Mouse (Mus musculus): ENCODE data around the gene Lsamp.

The Lsamp gene

GRCm38 (mm10) chr16:41912584-41913193, 1928.5 kb downstream of the Lsamp start:
- peak; percentile 65 for DNase-seq (ENCODE audit: low read depth, low spot score)

GRCm38 (mm10) chr16:41913346-41913745, 1929.2 kb downstream of the Lsamp start:
- peak; percentile 59 for DNase-seq (ENCODE audit: low read depth, low spot score)

- peak; percentile 76 for DNase-seq (ENCODE audit: low read depth, low spot score)
Observed at GRCm38 (mm10) chr16:41916342-41916741, 1932.2 kb downstream of the Lsamp start.

- DNase-seq (ENCODE audit: low read depth, low spot score) = peak; percentile 37
Observed at GRCm38 (mm10) chr16:41917057-41917821, 1933.1 kb downstream of the Lsamp start.

- peak; percentile 87 for DNase-seq (ENCODE audit: low read depth, low spot score)
Observed at GRCm38 (mm10) chr16:41929546-41929945, 1945.4 kb downstream of the Lsamp start.

GRCm38 (mm10) chr16:41935701-41936100, 1951.5 kb downstream of the Lsamp start:
- peak; percentile 90 for DNase-seq (ENCODE audit: low read depth, low spot score)

- DNase-seq (ENCODE audit: low read depth, low spot score) = no peak
Observed at GRCm38 (mm10) chr16:41936908-41937595, 1952.9 kb downstream of the Lsamp start.

- DNase-seq (ENCODE audit: low read depth, low spot score) = no peak
Observed at GRCm38 (mm10) chr16:41937596-41937990, 1953.4 kb downstream of the Lsamp start.

GRCm38 (mm10) chr16:41938258-41938657, 1954.1 kb downstream of the Lsamp start:
- peak; percentile 94 for DNase-seq (ENCODE audit: low read depth, low spot score)

GRCm38 (mm10) chr16:41941591-41942315, 1957.6 kb downstream of the Lsamp start:
- DNase-seq (ENCODE audit: low read depth, low spot score) = peak; percentile 97

GRCm38 (mm10) chr16:41957811-41958210, 1973.7 kb downstream of the Lsamp start:
- peak; percentile 83 for DNase-seq (ENCODE audit: low read depth, low spot score)

GRCm38 (mm10) chr16:41965636-41966035, 1981.5 kb downstream of the Lsamp start:
- peak; percentile 65 for DNase-seq (ENCODE audit: low read depth, low spot score)

GRCm38 (mm10) chr16:41969215-41969614, 1985.1 kb downstream of the Lsamp start:
- peak; percentile 83 for DNase-seq (ENCODE audit: low read depth, low spot score)

- peak; percentile 47 for DNase-seq (ENCODE audit: low read depth, low spot score)
Observed at GRCm38 (mm10) chr16:41974866-41975719, 1990.9 kb downstream of the Lsamp start.

GRCm38 (mm10) chr16:41976897-41977296, 1992.7 kb downstream of the Lsamp start:
- peak; percentile 58 for DNase-seq (ENCODE audit: low read depth, low spot score)

- peak; percentile 88 for DNase-seq (ENCODE audit: low read depth, low spot score)
Observed at GRCm38 (mm10) chr16:41996956-41997355, 2012.8 kb downstream of the Lsamp start.

GRCm38 (mm10) chr16:42002925-42003324, 2018.8 kb downstream of the Lsamp start:
- peak; percentile 63 for DNase-seq (ENCODE audit: low read depth, low spot score)

- peak; percentile 61 for DNase-seq (ENCODE audit: low read depth, low spot score)
Observed at GRCm38 (mm10) chr16:42003506-42003905, 2019.3 kb downstream of the Lsamp start.

GRCm38 (mm10) chr16:42004166-42004565, 2020.0 kb downstream of the Lsamp start:
- DNase-seq (ENCODE audit: low read depth, low spot score) = peak; percentile 77

- peak; percentile 45 for DNase-seq (ENCODE audit: low read depth, low spot score)
Observed at GRCm38 (mm10) chr16:42014937-42015336, 2030.8 kb downstream of the Lsamp start.

GRCm38 (mm10) chr16:42015443-42015842, 2031.3 kb downstream of the Lsamp start:
- DNase-seq (ENCODE audit: low read depth, low spot score) = peak; percentile 55

All from brain, adult 2 months (tissue).